Mouse (Mus musculus) kidney, embryonic 15.5 days (tissue): ENCODE results near the gene Mapkap1. TPM values are rescaled to one million over a fixed set of nuclear protein-coding genes. Genes with fewer than 3 reads are reported as not detected.

ENCODE experiments used
- ATAC-seq: fragments of 200-750 bp; cut with Nextera tagmentation; replicated peaks from 2 replicates; pipeline ENCODE4 v1.8.0; 2017; ENCODE audit warnings: moderate TSS enrichment; ENCODE audit not compliant: low FRiP score
- H3K27ac ChIP-seq: fragments of 300-500 bp; sonication (generic); 2 replicates; pipeline ENCODE4 v1.5.1; 2015; ENCODE audit warnings: mild to moderate bottlenecking, inconsistent platforms
- H3K27me3 ChIP-seq: fragments of 300-500 bp; sonication (generic); 2 replicates; pipeline ENCODE4 v1.6.1; 2015; ENCODE audit warnings: inconsistent platforms
- H3K36me3 ChIP-seq: fragments of 300-500 bp; sonication (generic); 2 replicates; pipeline ENCODE4 v1.6.1; 2015; ENCODE audit warnings: inconsistent platforms
- H3K4me1 ChIP-seq: fragments of 300-500 bp; sonication (generic); 2 replicates; pipeline ENCODE4 v1.6.1; 2015; ENCODE audit warnings: inconsistent platforms
- H3K4me2 ChIP-seq: fragments of 300-500 bp; sonication (generic); 2 replicates; pipeline ENCODE4 v1.6.1; 2015; ENCODE audit warnings: moderate library complexity, mild to moderate bottlenecking, inconsistent platforms
- H3K4me3 ChIP-seq: fragments of 300-500 bp; sonication (generic); replicated peaks from 2 replicates; pipeline ENCODE4 v1.5.1; 2015; ENCODE audit warnings: mild to moderate bottlenecking, inconsistent platforms
- H3K9ac ChIP-seq: fragments of 300-500 bp; sonication (generic); 2 replicates; pipeline ENCODE4 v1.6.1; 2015; ENCODE audit warnings: mild to moderate bottlenecking, inconsistent platforms
- H3K9me3 ChIP-seq: fragments of 300-500 bp; sonication (generic); replicated peaks from 2 replicates; pipeline ENCODE4 v1.6.1; 2016; ENCODE audit warnings: inconsistent platforms
- WGBS: fragments of 180-500 bp; shearing (Covaris S2); methylation state at CpG from one replicate; pipeline ENCODE4 v1.1.7; 2015; ENCODE audit warnings: mixed read lengths; 5-methylcytosine and 5-hydroxymethylcytosine counted together
- polyA plus RNA-seq: library from polyadenylated mRNA; unstranded; fragments of >200 nt; fragmentation: Nextera tagmentation; extraction: Ambion mirVana; gene quantifications from 2 replicates; pipeline ENCODE4 v1.2.1, GENCODE M21; 2015

The Mapkap1 gene
- polyA plus RNA-seq, 1 experiment from 2014 or later, result 86.4 TPM

- WGBS, result 11% methylated on average over 21 of the region's 21 CpGs
- peak overlapping the region; percentile 15 for H3K9ac ChIP-seq
- peak; percentile 88 for ATAC-seq
Observed at GRCm38 (mm10) chr2:34645851-34646540, 239.4 kb downstream of the Mapkap1 start.

GRCm38 (mm10) chr2:34646541-34646865 lies 239.9 kb downstream of the Mapkap1 start:
- H3K4me1 ChIP-seq, result peaks cover 23% of the 10 kb centered on the region
- H3K36me3 ChIP-seq, result no peaks in the 10 kb centered on the region
- no peaks in the 10 kb centered on the region for H3K27me3 ChIP-seq
- no peak overlapping the region for H3K9ac ChIP-seq
- 15% methylated on average over 5 of the region's 5 CpGs for WGBS
- no peaks in the 10 kb centered on the region for H3K9me3 ChIP-seq
- H3K27ac ChIP-seq, result no peak overlapping the region
- ATAC-seq, result no peak
- peak overlapping the region; percentile 49 for H3K4me3 ChIP-seq
- peak overlapping the region; percentile 87 for H3K4me2 ChIP-seq

More at GRCm38 (mm10) chr2:34645851-34646540, 239.4 kb downstream of the Mapkap1 start:
- Histone ChIP-seq H3K27me3 (no peaks in the 10 kb centered on the region), H3K9me3 (no peaks in the 10 kb centered on the region), H3K27ac (no peak overlapping the region), H3K4me1 (peaks cover 23% of the 10 kb centered on the region), H3K4me2 (peak overlapping the region; percentile 87), H3K4me3 (peak overlapping the region; percentile 49), H3K36me3 (no peaks in the 10 kb centered on the region)

GRCm38 (mm10) chr2:34647410-34647809 lies 240.8 kb downstream of the Mapkap1 start:
- Histone ChIP-seq H3K9ac (no peak overlapping the region), H3K4me2 (peak overlapping the region; percentile 87; the same call in 1 of the 2 replicates), H3K4me1 (peaks cover 23% of the 10 kb centered on the region), H3K9me3 (no peaks in the 10 kb centered on the region), H3K4me3 (no peak overlapping the region), H3K36me3 (no peaks in the 10 kb centered on the region), H3K27me3 (no peaks in the 10 kb centered on the region), H3K27ac (no peak overlapping the region)
- WGBS, result 56% methylated on average over 11 of the region's 11 CpGs
- no peak for ATAC-seq

- no peak overlapping the region for H3K9ac ChIP-seq
- WGBS, result 39% methylated on average over 10 of the region's 10 CpGs
- H3K4me1 ChIP-seq, result peaks cover 23% of the 10 kb centered on the region; the same call in 1 of the 2 replicates
- no peak overlapping the region for H3K27ac ChIP-seq
- ATAC-seq, result no peak
- H3K4me3 ChIP-seq, result no peak overlapping the region
- H3K36me3 ChIP-seq, result no peaks in the 10 kb centered on the region
- H3K9me3 ChIP-seq, result no peaks in the 10 kb centered on the region
- H3K27me3 ChIP-seq, result peaks cover 6% of the 10 kb centered on the region; the same call in 1 of the 2 replicates
- no peak overlapping the region for H3K4me2 ChIP-seq
Observed at GRCm38 (mm10) chr2:34667820-34668219, 261.2 kb downstream of the Mapkap1 start.

GRCm38 (mm10) chr2:34668440-34669191 lies 262.0 kb downstream of the Mapkap1 start:
- peaks cover 5% of the 10 kb centered on the region; the same call in 1 of the 2 replicates for H3K36me3 ChIP-seq
- H3K9ac ChIP-seq, result no peak overlapping the region
- H3K9me3 ChIP-seq, result no peaks in the 10 kb centered on the region
- ATAC-seq, result no peak
- 39% methylated on average over 17 of the region's 17 CpGs for WGBS
- no peak overlapping the region for H3K4me3 ChIP-seq
- H3K27me3 ChIP-seq, result peaks cover 6% of the 10 kb centered on the region; the same call in 1 of the 2 replicates
- H3K4me2 ChIP-seq, result no peak overlapping the region
- no peak overlapping the region for H3K27ac ChIP-seq
- peaks cover 23% of the 10 kb centered on the region; the same call in 1 of the 2 replicates for H3K4me1 ChIP-seq

GRCm38 (mm10) chr2:34669203-34669746 lies 262.7 kb downstream of the Mapkap1 start:
- Histone ChIP-seq H3K27ac (no peak overlapping the region), H3K9ac (no peak overlapping the region), H3K4me1 (peaks cover 23% of the 10 kb centered on the region; the same call in 1 of the 2 replicates), H3K9me3 (no peaks in the 10 kb centered on the region), H3K36me3 (peaks cover 10% of the 10 kb centered on the region; the same call in 1 of the 2 replicates), H3K4me2 (no peak overlapping the region), H3K27me3 (peaks cover 6% of the 10 kb centered on the region; the same call in 1 of the 2 replicates), H3K4me3 (no peak overlapping the region)
- 54% methylated on average over 8 of the region's 8 CpGs for WGBS
- ATAC-seq, result no peak

GRCm38 (mm10) chr2:34670470-34670869 lies 263.9 kb downstream of the Mapkap1 start:
- H3K27ac ChIP-seq, result no peak overlapping the region
- H3K9ac ChIP-seq, result no peak overlapping the region
- H3K27me3 ChIP-seq, result peaks cover 6% of the 10 kb centered on the region; the same call in 1 of the 2 replicates
- no peak overlapping the region for H3K4me2 ChIP-seq
- no peak for ATAC-seq
- no peaks in the 10 kb centered on the region for H3K9me3 ChIP-seq
- WGBS, result 84% methylated on average over 6 of the region's 6 CpGs
- H3K4me3 ChIP-seq, result no peak overlapping the region
- H3K36me3 ChIP-seq, result peaks cover 19% of the 10 kb centered on the region
- H3K4me1 ChIP-seq, result peaks cover 23% of the 10 kb centered on the region; the same call in 1 of the 2 replicates

GRCm38 (mm10) chr2:34671385-34672026 lies 264.9 kb downstream of the Mapkap1 start:
- peak; percentile 70 for ATAC-seq
- H3K9me3 ChIP-seq, result no peaks in the 10 kb centered on the region
- H3K4me2 ChIP-seq, result peak overlapping the region; percentile 86
- H3K4me3 ChIP-seq, result peak overlapping the region; percentile 51
- peak overlapping the region; percentile 62 for H3K9ac ChIP-seq
- H3K27ac ChIP-seq, result peak overlapping the region; percentile 72
- WGBS, result 31% methylated on average over 31 of the region's 31 CpGs
- peaks cover 6% of the 10 kb centered on the region; the same call in 1 of the 2 replicates for H3K27me3 ChIP-seq
- H3K36me3 ChIP-seq, result peaks cover 28% of the 10 kb centered on the region
- peaks cover 23% of the 10 kb centered on the region; the same call in 1 of the 2 replicates for H3K4me1 ChIP-seq

GRCm38 (mm10) chr2:34673846-34674245 lies 267.3 kb downstream of the Mapkap1 start:
- Histone ChIP-seq H3K9me3 (no peaks in the 10 kb centered on the region), H3K27me3 (no peaks in the 10 kb centered on the region), H3K4me2 (no peak overlapping the region), H3K27ac (no peak overlapping the region), H3K9ac (no peak overlapping the region), H3K4me1 (peaks cover 17% of the 10 kb centered on the region; the same call in 1 of the 2 replicates), H3K4me3 (no peak overlapping the region), H3K36me3 (peaks cover 52% of the 10 kb centered on the region)
- no peak for ATAC-seq
- 90% methylated on average over 11 of the region's 11 CpGs for WGBS
